Mouse (Mus musculus) ES-E14 (cell line): Measurements from ENCODE around the gene Nsun6. TPM values are rescaled to one million over a fixed set of nuclear protein-coding genes. Genes with fewer than 3 reads are reported as not detected.
A peak's percentile ranks its signal among the peaks of the same experiment; 100 is the strongest.

Source experiments
- DNase-seq: peaks from one replicate; pipeline ENCODE4 v3.0.0-alpha.2; 2013; ENCODE audit warnings: low read depth, low spot score
- H3K27ac ChIP-seq: 2 replicates; pipeline ENCODE4 v1.5.1; 2012; ENCODE audit warnings: low read depth, mild to moderate bottlenecking, low read length, moderate library complexity, mixed read lengths; ENCODE audit not compliant: poor library complexity, insufficient read depth, severe bottlenecking
- H3K36me3 ChIP-seq: 2 replicates; pipeline ENCODE4 v1.6.1; 2012; ENCODE audit warnings: mild to moderate bottlenecking, low read length, moderate library complexity, mixed read lengths; ENCODE audit not compliant: control insufficient read depth, poor library complexity, insufficient read depth, severe bottlenecking
- H3K4me1 ChIP-seq, 2 experiments: fragments of 150-350 bp in 1 of 2; sonication (generic) in 1 of 2; 2 replicates each; pipeline ENCODE4 v1.6.1; 2012; ENCODE audit warnings: low read length in 2 of 2, mild to moderate bottlenecking in 1 of 2, mixed read lengths in 1 of 2; ENCODE audit not compliant: control insufficient read depth in 2 of 2, insufficient read depth in 2 of 2, poor library complexity in 1 of 2
- H3K4me3 ChIP-seq, 2 experiments: fragments of 150-350 bp in 1 of 2; sonication (generic) in 1 of 2; 2 replicates each; pipeline ENCODE4 v1.5.1; 2012; ENCODE audit warnings: low read length in 2 of 2, low read depth in 1 of 2, mild to moderate bottlenecking in 1 of 2, mixed read lengths in 1 of 2; ENCODE audit not compliant: insufficient read depth in 1 of 2, poor library complexity in 1 of 2, severe bottlenecking in 1 of 2
- H3K9ac ChIP-seq: 2 replicates; pipeline ENCODE4 v1.6.1; 2012; ENCODE audit warnings: low read depth, mild to moderate bottlenecking, low read length, mixed read lengths; ENCODE audit not compliant: poor library complexity, insufficient read depth, severe bottlenecking
- H3K9me3 ChIP-seq: fragments of 150-350 bp; sonication (generic); 2 replicates; pipeline ENCODE4 v1.6.1; 2012; ENCODE audit warnings: low read depth, mild to moderate bottlenecking, low read length; ENCODE audit not compliant: control insufficient read depth, insufficient read depth
- CHD2 ChIP-seq: IDR thresholded peaks from 2 replicates; pipeline ENCODE4 v1.6.1; 2014; ENCODE audit warnings: mild to moderate bottlenecking, low read depth, low read length, inconsistent platforms
- HCFC1 ChIP-seq: IDR thresholded peaks from 2 replicates; pipeline ENCODE4 v1.6.1; 2012; ENCODE audit warnings: low read length, inconsistent platforms, borderline replicate concordance; ENCODE audit not compliant: insufficient read depth
- MAFK ChIP-seq: IDR thresholded peaks from 2 replicates; pipeline ENCODE4 v1.6.1; 2014; ENCODE audit warnings: mild to moderate bottlenecking, low read depth, low read length, inconsistent platforms; ENCODE audit not compliant: insufficient read depth
- ZC3H11A ChIP-seq: IDR thresholded peaks from 2 replicates; pipeline ENCODE4 v1.6.1; 2012; ENCODE audit warnings: low read depth, mild to moderate bottlenecking, inconsistent platforms, low read length, borderline replicate concordance
- ZNF384 ChIP-seq: IDR thresholded peaks from 2 replicates; pipeline ENCODE4 v1.6.1; 2012; ENCODE audit warnings: low read depth, low read length, inconsistent platforms
- in situ Hi-C, 2 experiments: fragments of 600-800 bp; cut with MboI; formaldehyde crosslinking; loops; one replicate each; pipeline ENCODE4 v1.15.1; 2025; ENCODE audit warnings: low sequenced_read_pairs in 2 of 2, inconsistent platforms in 1 of 2; ENCODE audit not compliant: unreplicated experiment in 2 of 2
- total RNA-seq: library from RNA; depleted of rRNA; stranded (reverse); fragments of 300-350 nt; gene quantifications from 2 replicates; pipeline ENCODE4 v1.2.3, GENCODE M21; 2012

Nsun6 gene
- total RNA-seq, 1 experiment, result 10.3 TPM

DNA sequence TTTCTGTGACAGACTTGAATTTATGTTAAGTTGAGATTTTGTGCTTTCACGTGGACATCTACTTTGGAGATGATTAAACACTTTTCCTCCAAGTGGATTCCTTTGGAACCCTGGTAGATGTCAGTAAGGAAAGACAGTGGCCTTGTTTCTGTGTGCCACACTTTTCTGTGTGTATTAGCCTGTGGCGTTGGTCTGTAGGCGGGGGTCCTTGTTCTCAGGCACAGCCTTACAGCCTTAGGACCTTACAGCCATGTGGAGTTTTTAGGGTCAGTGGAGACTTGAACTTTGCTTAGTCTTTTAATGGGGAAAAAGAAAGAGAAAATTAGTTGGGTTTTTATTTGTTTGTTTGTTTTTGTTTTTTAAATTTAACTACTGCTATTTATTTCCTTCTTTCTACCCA, 6.0 kb upstream of the Nsun6 start:
- H3K36me3 ChIP-seq, result no peaks in the 10 kb centered on the region
- H3K27ac ChIP-seq, result no peak overlapping the region
- no peak for DNase-seq
- H3K4me1 ChIP-seq, result peaks cover 3% of the 10 kb centered on the region in 2 experiments; a peak in 2 of 4 replicates
- no peak overlapping the region for H3K9ac ChIP-seq
- H3K4me3 ChIP-seq, result no peak overlapping the region
- TF ChIP-seq MAFK (no peak), HCFC1 (no peak), ZNF384 (no peak), CHD2 (no peak), ZC3H11A (no peak)
- in situ Hi-C loops, result no loop called here
- H3K9me3 ChIP-seq, result no peaks in the 10 kb centered on the region

DNA sequence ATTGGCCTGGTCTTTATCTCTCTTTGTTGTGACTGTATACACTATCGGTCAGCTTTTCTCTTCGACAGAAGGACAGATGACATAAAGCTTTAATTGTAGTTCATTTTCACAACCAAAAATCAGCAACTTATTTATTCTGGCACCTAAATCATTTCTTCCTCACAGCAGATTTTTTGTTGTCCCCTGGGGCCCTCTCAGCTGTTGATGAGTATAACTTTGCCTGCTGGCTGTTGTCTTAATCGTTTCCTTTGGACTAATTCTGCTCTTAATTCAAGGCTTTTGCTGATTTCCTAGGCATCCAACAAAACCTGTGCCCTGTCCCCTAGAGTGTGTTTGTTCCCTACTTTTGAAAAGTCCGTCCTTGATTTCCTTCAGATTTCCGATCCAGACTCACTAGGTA, 3.4 kb upstream of the Nsun6 start:
- Histone ChIP-seq H3K9me3 (no peaks in the 10 kb centered on the region), H3K36me3 (no peaks in the 10 kb centered on the region), H3K4me3 (no peak overlapping the region), H3K27ac (no peak overlapping the region), H3K9ac (no peak overlapping the region), H3K4me1 (peaks cover 3% of the 10 kb centered on the region in 2 experiments; a peak in 2 of 4 replicates)
- no peak for DNase-seq
- in situ Hi-C loops, result no loop called here
- no peak for TF ChIP-seq ZC3H11A
- TF ChIP-seq ZNF384, result no peak
- no peak for TF ChIP-seq HCFC1
- TF ChIP-seq CHD2, result no peak
- no peak for TF ChIP-seq MAFK

DNA sequence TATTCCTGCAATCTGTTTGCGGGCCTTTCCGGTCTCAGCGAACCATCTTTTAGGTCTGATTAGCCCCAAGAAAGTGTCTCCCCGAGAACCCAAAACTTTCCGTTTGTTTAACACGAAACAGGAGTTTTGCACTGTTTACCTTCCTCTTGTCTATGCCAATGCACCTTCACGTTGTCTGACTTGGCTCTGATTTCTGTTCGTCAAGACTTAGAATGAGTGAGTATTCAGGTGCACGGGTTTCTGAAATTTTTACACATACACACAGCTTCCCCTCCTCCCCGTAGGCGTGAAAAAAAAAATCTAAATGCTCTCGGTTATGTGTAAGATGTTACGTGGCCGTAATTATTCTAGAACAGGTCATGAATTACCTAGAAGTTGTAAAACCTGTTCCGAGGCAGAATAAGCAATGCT, 877 bp upstream of the Nsun6 start:
- no peak for TF ChIP-seq MAFK
- no peak for TF ChIP-seq CHD2
- TF ChIP-seq ZC3H11A, result no peak
- no peak for TF ChIP-seq HCFC1
- peak; percentile 55; the same call in 1 of the 2 replicates for TF ChIP-seq ZNF384

DNA sequence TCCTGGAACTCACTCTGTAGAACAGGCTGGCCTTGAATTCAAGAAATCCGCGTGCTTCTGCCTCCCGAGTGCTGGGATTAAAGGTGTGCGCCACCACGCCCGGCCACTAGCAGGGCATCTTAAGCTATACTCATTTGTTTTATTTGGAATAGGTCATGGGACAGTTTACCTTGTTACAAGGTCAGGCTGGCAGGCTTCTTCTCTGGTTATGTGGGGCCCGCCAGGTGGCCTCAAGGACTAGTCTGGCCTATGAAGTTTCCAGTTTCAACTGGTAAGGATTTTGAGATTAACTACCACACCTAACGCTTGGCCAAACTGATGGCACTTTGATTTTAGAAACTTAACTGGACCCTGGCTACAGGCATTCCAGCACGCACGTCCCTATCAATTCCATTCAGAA, 373 bp downstream of the Nsun6 start:
- TF ChIP-seq ZNF384 (no peak), MAFK (no peak), CHD2 (no peak), ZC3H11A (no peak), HCFC1 (no peak)
- H3K4me1 ChIP-seq, result peaks cover 2 to 3% of the 10 kb centered on the region in 2 experiments; a peak in 2 of 4 replicates
- H3K9me3 ChIP-seq, result no peaks in the 10 kb centered on the region
- peak; percentile 39 for DNase-seq
- H3K9ac ChIP-seq, result peak overlapping the region; percentile 90
- no peaks in the 10 kb centered on the region for H3K36me3 ChIP-seq
- H3K4me3 ChIP-seq, result peak overlapping the region; percentile 77 to 96
- peak overlapping the region; percentile 85; the same call in 1 of the 2 replicates for H3K27ac ChIP-seq
- in situ Hi-C loops, result no loop called here

More for the DNA sequence above, 877 bp upstream of the Nsun6 start:
- no peak for DNase-seq
- H3K27ac ChIP-seq, result no peak overlapping the region
- H3K9ac ChIP-seq, result peak overlapping the region; percentile 99
- no peaks in the 10 kb centered on the region for H3K9me3 ChIP-seq
- in situ Hi-C loops, result no loop called here
- no peaks in the 10 kb centered on the region for H3K36me3 ChIP-seq
- peaks cover 2 to 3% of the 10 kb centered on the region in 2 experiments; a peak in 2 of 4 replicates for H3K4me1 ChIP-seq
- peak overlapping the region; percentile 97 to 98 for H3K4me3 ChIP-seq

DNA sequence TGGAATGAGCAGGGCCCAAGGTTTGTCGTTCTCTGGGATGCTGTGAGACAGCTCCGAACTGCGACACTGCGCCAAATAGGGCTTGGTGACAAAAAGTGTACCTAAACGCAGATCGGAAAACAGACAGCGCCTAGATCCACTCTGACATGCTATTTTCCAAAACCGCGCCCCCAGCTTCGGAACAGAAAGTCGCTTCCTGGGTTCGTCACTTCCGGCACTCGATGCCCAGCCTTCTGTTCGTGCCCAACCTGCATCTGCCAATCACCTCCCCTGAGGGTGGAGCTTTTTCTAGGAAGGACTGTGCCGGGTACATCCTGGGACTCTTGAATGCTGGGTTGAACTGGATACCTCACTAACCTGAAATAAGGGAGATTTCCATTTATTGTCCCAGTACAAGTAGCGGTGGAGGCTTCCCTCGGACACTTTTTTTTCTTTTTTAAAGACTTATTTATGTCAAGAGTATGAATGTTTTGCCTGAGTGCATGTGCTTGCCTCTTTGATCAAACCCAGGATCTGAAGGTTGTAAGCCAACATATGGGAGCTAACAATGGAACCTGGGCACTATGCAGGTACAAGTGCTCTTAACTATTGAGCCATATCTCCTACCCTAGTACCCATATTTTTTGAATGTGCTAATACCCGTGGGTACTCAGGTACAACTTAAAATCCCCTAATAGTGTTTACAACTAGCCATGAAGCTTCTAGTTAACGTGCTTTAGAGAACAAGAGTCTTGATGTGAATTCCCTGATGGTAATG, 5.6 kb downstream of the Nsun6 start, which contains the start of gene Arl5b:
Gene Arl5b (plus strand): TSS at position 279 of the 757 bp plus-strand sequence.
- in situ Hi-C loops, result no loop called here
- Histone ChIP-seq H3K4me1 (no peaks in the 10 kb centered on the region; a peak in 1 of 4 replicates), H3K9ac (peak within 1 kb of the TSS; percentile 86), H3K36me3 (no peaks in the 10 kb centered on the region), H3K27ac (no peak within 1 kb of the TSS), H3K4me3 (peak within 1 kb of the TSS; percentile 90 to 91), H3K9me3 (no peaks in the 10 kb centered on the region)
- TF ChIP-seq ZC3H11A (no peak), MAFK (no peak), ZNF384 (no peak), HCFC1 (no peak), CHD2 (no peak)
- DNase-seq, result peak; percentile 81
